Mouse (Mus musculus) cerebellum, adult 2 months (tissue): ENCODE results near the gene Cdh23. TPM values are rescaled to one million over a fixed set of nuclear protein-coding genes. Genes with fewer than 3 reads are reported as not detected.

ENCODE experiments used
- DNase-seq, 2 experiments: peaks; one replicate each; pipeline ENCODE4 v3.0.0; 2021
- H3K27ac ChIP-seq: fragments of 200-500 bp; 2 replicates; pipeline ENCODE4 v1.5.1; 2012; ENCODE audit warnings: low read length, control low read depth, inconsistent platforms; ENCODE audit not compliant: insufficient read depth
- H3K27me3 ChIP-seq: fragments of 200-500 bp; 2 replicates; pipeline ENCODE4 v1.6.1; 2012; ENCODE audit warnings: inconsistent platforms, mild to moderate bottlenecking, low read length, moderate library complexity; ENCODE audit not compliant: control insufficient read depth, insufficient read depth
- H3K4me1 ChIP-seq: fragments of 200-500 bp; 2 replicates; pipeline ENCODE4 v1.6.1; 2011; ENCODE audit warnings: low read length; ENCODE audit not compliant: control insufficient read depth, insufficient read depth
- H3K4me3 ChIP-seq: fragments of 200-500 bp; replicated peaks from 2 replicates; pipeline ENCODE3; 2011; ENCODE audit warnings: mild to moderate bottlenecking, low read depth, low read length, control low read depth; ENCODE audit not compliant: insufficient read depth
- CTCF ChIP-seq: fragments of 200-500 bp; IDR thresholded peaks from 2 replicates; pipeline ENCODE4 v1.5.1; 2011; ENCODE audit warnings: low read depth, mild to moderate bottlenecking, control low read depth, low read length, moderate library complexity, borderline replicate concordance; ENCODE audit not compliant: insufficient read depth
- POLR2A ChIP-seq: fragments of 200-500 bp; IDR thresholded peaks from 2 replicates; pipeline ENCODE4 v1.6.1; 2011; ENCODE audit warnings: low read length, control low read depth, borderline replicate concordance; ENCODE audit not compliant: insufficient read depth
- WGBS: fragments of 180-500 bp; shearing (Covaris S2); methylation state at CpG from one replicate; pipeline ENCODE4 v1.1.7; 2018; 5-methylcytosine and 5-hydroxymethylcytosine counted together
- polyA plus RNA-seq: library from polyadenylated mRNA; depleted of rRNA; stranded (reverse); fragments of >200 nt; gene quantifications from 2 replicates; pipeline ENCODE4 v1.2.3, GENCODE M21; 2012

Gene Cdh23
- polyA plus RNA-seq, 1 experiment: 2.7 TPM

- H3K4me3 ChIP-seq: no peak overlapping the region
- 33% methylated on average over 4 of the region's 4 CpGs for WGBS
- no peak overlapping the region for H3K27ac ChIP-seq
- no peaks in the 10 kb centered on the region for H3K4me1 ChIP-seq
- DNase-seq: no peak
- no peaks in the 10 kb centered on the region for H3K27me3 ChIP-seq
- no peak for TF ChIP-seq POLR2A
- no peak for TF ChIP-seq CTCF
Measured at GRCm38 (mm10) chr10:60467752-60468151, 228.5 kb downstream of the Cdh23 start.

- TF ChIP-seq POLR2A: no peak
- TF ChIP-seq CTCF: no peak
- WGBS: 71% methylated on average over 13 of the region's 13 CpGs
- DNase-seq: no peak
Measured at GRCm38 (mm10) chr10:60463953-60464647, 232.2 kb downstream of the Cdh23 start.

DNA sequence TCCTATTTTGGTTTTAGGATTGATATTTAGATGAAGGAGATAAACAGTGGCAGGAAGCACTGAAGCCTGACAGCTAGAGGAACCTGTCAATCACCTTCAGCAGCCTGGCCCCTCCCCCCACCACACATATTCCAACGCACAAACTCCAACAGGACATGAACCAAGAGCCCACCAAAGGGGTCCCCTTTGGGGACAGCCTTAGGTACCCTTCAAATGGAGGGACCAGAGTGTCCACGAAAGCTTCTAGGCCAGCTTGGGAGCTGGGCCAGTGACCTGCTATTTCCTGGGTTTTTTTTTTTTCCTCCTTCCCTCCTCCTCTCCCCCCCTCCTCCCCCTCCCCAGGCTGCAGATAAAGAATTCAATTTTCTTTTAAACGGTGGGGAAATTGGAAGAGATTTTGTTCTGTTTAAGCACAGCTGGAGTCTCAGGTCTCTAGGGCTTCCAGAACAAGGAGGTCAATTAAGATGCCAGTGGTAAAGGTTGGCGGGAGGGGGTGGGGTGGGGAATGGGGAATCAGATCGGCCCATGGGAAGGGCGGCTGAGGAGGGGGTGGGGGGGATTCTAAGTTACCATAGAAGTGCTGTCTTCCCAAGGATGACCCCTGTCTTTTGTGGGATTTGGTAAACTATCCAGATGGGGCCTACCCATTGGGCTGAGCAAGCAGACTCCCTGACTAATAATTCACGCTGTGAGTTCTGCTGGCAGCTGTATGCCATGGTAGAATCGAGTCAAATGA, 239.5 kb downstream of the Cdh23 start:
- H3K27ac ChIP-seq: no peak overlapping the region
- H3K4me1 ChIP-seq: no peaks in the 10 kb centered on the region
- H3K4me3 ChIP-seq: no peak overlapping the region
- DNase-seq: no peak
- TF ChIP-seq POLR2A: no peak
- TF ChIP-seq CTCF: no peak
- WGBS: 21% methylated on average over 8 of the region's 8 CpGs
- H3K27me3 ChIP-seq: no peaks in the 10 kb centered on the region

More at GRCm38 (mm10) chr10:60463953-60464647, 232.2 kb downstream of the Cdh23 start:
- H3K4me3 ChIP-seq: no peak overlapping the region
- no peaks in the 10 kb centered on the region for H3K27me3 ChIP-seq
- H3K4me1 ChIP-seq: no peaks in the 10 kb centered on the region
- H3K27ac ChIP-seq: no peak overlapping the region

- TF ChIP-seq POLR2A (no peak), CTCF (no peak)
- no peak for DNase-seq
- 88% methylated on average over 8 of the region's 8 CpGs for WGBS
- H3K4me1 ChIP-seq: no peaks in the 10 kb centered on the region
- no peak overlapping the region for H3K4me3 ChIP-seq
- H3K27me3 ChIP-seq: no peaks in the 10 kb centered on the region
- no peak overlapping the region for H3K27ac ChIP-seq
Measured at GRCm38 (mm10) chr10:60455193-60455592, 241.1 kb downstream of the Cdh23 start.

DNA sequence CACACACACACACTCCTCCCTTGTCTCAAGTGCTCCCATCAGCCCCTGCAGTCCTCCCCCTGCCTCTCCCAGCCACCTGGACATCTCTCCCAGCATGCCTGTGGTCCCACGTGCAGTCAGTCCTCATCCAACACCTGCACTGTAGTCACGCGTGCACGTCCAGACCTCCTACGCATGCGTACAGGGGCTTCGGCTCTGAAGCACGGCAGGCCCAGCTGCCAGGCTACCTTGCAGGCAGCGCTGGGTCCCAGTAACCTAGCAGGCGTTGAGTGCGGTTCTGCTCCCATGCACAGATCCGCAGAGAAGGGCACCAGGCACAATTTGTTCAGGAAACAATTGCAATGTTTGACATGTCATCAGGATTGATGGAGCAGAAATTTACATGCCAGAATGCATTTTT, 249.1 kb downstream of the Cdh23 start:
- Histone ChIP-seq H3K27me3 (no peaks in the 10 kb centered on the region), H3K4me3 (no peak overlapping the region), H3K27ac (no peak overlapping the region), H3K4me1 (no peaks in the 10 kb centered on the region)
- WGBS: 57% methylated on average over 12 of the region's 12 CpGs
- no peak for DNase-seq
- TF ChIP-seq POLR2A: no peak
- TF ChIP-seq CTCF: no peak

- WGBS: 67% methylated on average over 8 of the region's 8 CpGs
- Histone ChIP-seq H3K4me3 (no peak overlapping the region), H3K27me3 (no peaks in the 10 kb centered on the region), H3K4me1 (no peaks in the 10 kb centered on the region), H3K27ac (no peak overlapping the region)
- TF ChIP-seq CTCF (no peak), POLR2A (no peak)
- no peak for DNase-seq
Measured at GRCm38 (mm10) chr10:60445031-60445593, 251.2 kb downstream of the Cdh23 start.

GRCm38 (mm10) chr10:60443078-60443477, 253.2 kb downstream of the Cdh23 start:
- TF ChIP-seq POLR2A (no peak), CTCF (peak; percentile 6; the same call in 1 of the 2 replicates)
- DNase-seq: no peak
- Histone ChIP-seq H3K27ac (no peak overlapping the region), H3K4me3 (no peak overlapping the region), H3K27me3 (no peaks in the 10 kb centered on the region), H3K4me1 (no peaks in the 10 kb centered on the region)
- WGBS: 13% methylated on average over 2 of the region's 2 CpGs

GRCm38 (mm10) chr10:60442321-60442720, 254.0 kb downstream of the Cdh23 start:
- Histone ChIP-seq H3K4me1 (no peaks in the 10 kb centered on the region), H3K27ac (no peak overlapping the region)

More at GRCm38 (mm10) chr10:60442321-60442720, 254.0 kb downstream of the Cdh23 start:
- no peak overlapping the region for H3K4me3 ChIP-seq
- no peak for DNase-seq
- no peaks in the 10 kb centered on the region for H3K27me3 ChIP-seq
- TF ChIP-seq CTCF (no peak), POLR2A (no peak)
- 68% methylated on average over 4 of the region's 4 CpGs for WGBS
